Mouse (Mus musculus): ENCODE measurements around the gene Mul1. TPM values are rescaled to one million over a fixed set of nuclear protein-coding genes. Genes with fewer than 3 reads are reported as not detected.

Mul1 gene
- polyA plus RNA-seq, 1 experiment from 2014 or later, result 19.7 TPM

- no peak overlapping the region for H3K27ac ChIP-seq (replicated peaks)
- WGBS, result 14% methylated on average over 7 of the region's 7 CpGs
- no peaks in the 10 kb centered on the region for H3K9me3 ChIP-seq
- no peak overlapping the region for H3K4me3 ChIP-seq
- no peaks in the 10 kb centered on the region for H3K36me3 ChIP-seq (replicated peaks)
- peaks cover 53% of the 10 kb centered on the region for H3K27me3 ChIP-seq (replicated peaks; ENCODE audit: low read depth, poor library complexity, severe bottlenecking)
- peaks cover 25% of the 10 kb centered on the region for H3K4me1 ChIP-seq
- DNase-seq (ENCODE audit: low spot score), result no peak
These were observed 34.6 kb downstream of the Mul1 start for GRCm38 (mm10) chr4:138469080-138469479.

DNA sequence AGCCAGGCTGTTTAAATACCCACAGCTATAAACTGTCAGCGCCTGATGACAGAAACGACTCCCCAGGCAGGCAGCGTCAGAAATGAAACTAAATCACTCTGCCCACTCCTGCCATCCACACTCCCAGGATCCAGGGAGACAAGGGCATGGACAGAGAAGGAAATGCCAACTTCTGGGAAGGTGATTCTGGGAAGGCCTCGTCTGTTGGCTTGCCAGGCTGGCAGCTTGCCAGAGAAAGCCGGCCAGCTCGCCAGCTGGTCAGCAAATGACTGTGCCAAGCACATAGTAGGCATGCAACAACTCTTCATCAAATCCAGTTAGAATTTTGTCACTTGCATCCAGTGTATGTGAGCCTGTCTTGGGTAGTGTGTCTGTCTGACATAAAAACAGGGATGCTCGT lies 36.8 kb downstream of the Mul1 start:
- Histone ChIP-seq H3K27me3 (replicated peaks; ENCODE audit: low read depth, poor library complexity, severe bottlenecking) (peaks cover 45% of the 10 kb centered on the region), H3K4me3 (no peak overlapping the region), H3K4me1 (peaks cover 9% of the 10 kb centered on the region), H3K36me3 (replicated peaks) (no peaks in the 10 kb centered on the region), H3K9me3 (no peaks in the 10 kb centered on the region), H3K27ac (replicated peaks) (no peak overlapping the region)
- WGBS, result 80% methylated on average over 7 of the region's 7 CpGs
- no peak for DNase-seq (ENCODE audit: low spot score)

DNA sequence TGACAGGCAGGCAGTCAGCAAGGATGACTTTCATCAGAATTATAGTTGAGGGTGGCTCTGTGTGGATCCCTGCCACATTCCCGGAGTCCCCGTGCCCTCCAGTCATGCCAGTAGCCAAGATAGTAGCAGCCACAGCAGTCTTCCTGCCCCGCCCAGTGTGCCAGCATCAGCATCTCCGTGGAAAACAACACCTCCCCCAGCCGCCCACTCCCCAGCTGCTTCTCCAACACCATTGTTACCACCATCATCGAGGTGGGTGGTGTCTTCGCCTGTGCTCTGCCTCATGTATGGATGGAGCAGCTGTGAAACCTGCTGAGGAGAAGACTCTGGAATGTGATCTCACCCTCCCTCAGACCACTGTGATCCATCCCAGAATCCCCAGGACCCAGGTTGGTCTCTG lies 45.1 kb downstream of the Mul1 start:
- no peaks in the 10 kb centered on the region for H3K4me1 ChIP-seq
- no peak overlapping the region for H3K27ac ChIP-seq (replicated peaks)
- 81% methylated on average over 7 of the region's 7 CpGs for WGBS
- no peak overlapping the region for H3K4me3 ChIP-seq
- peaks cover 34% of the 10 kb centered on the region for H3K27me3 ChIP-seq (replicated peaks; ENCODE audit: low read depth, poor library complexity, severe bottlenecking)
- no peaks in the 10 kb centered on the region for H3K36me3 ChIP-seq (replicated peaks)
- no peak for DNase-seq (ENCODE audit: low spot score)
- H3K9me3 ChIP-seq, result no peaks in the 10 kb centered on the region

GRCm38 (mm10) chr4:138480962-138481361 lies 46.5 kb downstream of the Mul1 start:
- H3K27me3 ChIP-seq (replicated peaks; ENCODE audit: low read depth, poor library complexity, severe bottlenecking), result peaks cover 24% of the 10 kb centered on the region
- H3K4me1 ChIP-seq, result no peaks in the 10 kb centered on the region
- no peaks in the 10 kb centered on the region for H3K36me3 ChIP-seq (replicated peaks)
- no peak overlapping the region for H3K27ac ChIP-seq (replicated peaks)
- no peak for DNase-seq (ENCODE audit: low spot score)
- 61% methylated on average over 9 of the region's 9 CpGs for WGBS
- H3K9me3 ChIP-seq, result no peaks in the 10 kb centered on the region
- no peak overlapping the region for H3K4me3 ChIP-seq

GRCm38 (mm10) chr4:138482721-138483120 lies 48.2 kb downstream of the Mul1 start:
- H3K4me1 ChIP-seq, result no peaks in the 10 kb centered on the region
- H3K27ac ChIP-seq (replicated peaks), result no peak overlapping the region
- peaks cover 8% of the 10 kb centered on the region for H3K27me3 ChIP-seq (replicated peaks; ENCODE audit: low read depth, poor library complexity, severe bottlenecking)
- 75% methylated on average over 8 of the region's 8 CpGs for WGBS
- DNase-seq (ENCODE audit: low spot score), result no peak
- no peaks in the 10 kb centered on the region for H3K36me3 ChIP-seq (replicated peaks)
- H3K4me3 ChIP-seq, result no peak overlapping the region
- H3K9me3 ChIP-seq, result no peaks in the 10 kb centered on the region

DNA sequence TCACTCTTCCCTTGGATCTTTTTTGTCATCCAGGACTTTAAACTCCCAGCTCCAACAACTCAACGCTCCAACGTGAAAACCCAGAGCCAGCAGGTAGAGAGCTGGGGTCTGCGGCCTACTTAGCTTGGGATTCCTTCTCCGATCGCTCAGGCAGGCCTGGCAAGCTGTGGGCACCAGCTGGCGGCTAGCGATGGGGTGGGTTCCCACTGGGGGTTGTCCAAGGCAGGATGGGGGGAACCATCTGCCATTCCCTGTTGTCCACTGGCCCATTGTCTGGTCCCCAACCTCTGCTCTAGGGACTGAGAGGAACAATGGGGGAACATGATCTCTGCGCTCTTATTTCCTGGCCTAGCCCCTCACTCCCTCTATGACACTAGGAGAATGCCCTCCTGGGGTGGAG lies 53.8 kb downstream of the Mul1 start:
- Histone ChIP-seq H3K36me3 (replicated peaks) (no peaks in the 10 kb centered on the region), H3K27me3 (replicated peaks; ENCODE audit: low read depth, poor library complexity, severe bottlenecking) (peaks cover 2% of the 10 kb centered on the region; the same call in 1 of the 2 replicates), H3K27ac (replicated peaks) (no peak overlapping the region), H3K4me3 (no peak overlapping the region), H3K9me3 (no peaks in the 10 kb centered on the region), H3K4me1 (peaks cover 14% of the 10 kb centered on the region)
- WGBS, result 52% methylated on average over 8 of the region's 8 CpGs
- DNase-seq (ENCODE audit: low spot score), result no peak

- H3K36me3 ChIP-seq (replicated peaks), result no peaks in the 10 kb centered on the region
- no peak for DNase-seq (ENCODE audit: low spot score)
- no peaks in the 10 kb centered on the region for H3K9me3 ChIP-seq
- peaks cover 42% of the 10 kb centered on the region for H3K4me1 ChIP-seq
- 81% methylated on average over 4 of the region's 4 CpGs for WGBS
- H3K27ac ChIP-seq (replicated peaks), result no peak overlapping the region
- H3K27me3 ChIP-seq (replicated peaks; ENCODE audit: low read depth, poor library complexity, severe bottlenecking), result peaks cover 28% of the 10 kb centered on the region
- no peak overlapping the region for H3K4me3 ChIP-seq
These were observed 56.6 kb downstream of the Mul1 start for GRCm38 (mm10) chr4:138491088-138491487.

Other genes starting within 250 kb of the Mul1 start
- gene Hp1bp3, start 218.4 kb upstream of the Mul1 start, polyA plus RNA-seq (2016; fragmentation: Nextera tagmentation; extraction: Ambion mirVana), result 160 and 177 TPM in 2 replicates
- 1.6 and 2.4 TPM in 2 replicates for gene Sh2d5, start 184.3 kb upstream of the Mul1 start, polyA plus RNA-seq (2016; fragmentation: Nextera tagmentation; extraction: Ambion mirVana)
- 0.59 and 0.62 TPM in 2 replicates for gene Kif17, start 184.2 kb upstream of the Mul1 start, polyA plus RNA-seq (2016; fragmentation: Nextera tagmentation; extraction: Ambion mirVana)
- gene Ddost, start 129.9 kb upstream of the Mul1 start, polyA plus RNA-seq (2016; fragmentation: Nextera tagmentation; extraction: Ambion mirVana), result 273 and 284 TPM in 2 replicates
- gene Pink1, start 108.4 kb upstream of the Mul1 start, polyA plus RNA-seq (2016; fragmentation: Nextera tagmentation; extraction: Ambion mirVana), result 29.0 and 30.6 TPM in 2 replicates
- gene Cda, start 66.7 kb upstream of the Mul1 start, polyA plus RNA-seq (2016; fragmentation: Nextera tagmentation; extraction: Ambion mirVana), result 3.3 and 4.8 TPM in 2 replicates
- 0.13 TPM in 1 of 2 replicates, not detected in the other for gene Fam43b, start 38.1 kb upstream of the Mul1 start, polyA plus RNA-seq (2016; fragmentation: Nextera tagmentation; extraction: Ambion mirVana)
- 1.1 and 1.2 TPM in 2 replicates for gene Camk2n1, start 19.6 kb downstream of the Mul1 start, polyA plus RNA-seq (2016; fragmentation: Nextera tagmentation; extraction: Ambion mirVana)
- 0.10 and 0.14 TPM in 2 replicates for gene Vwa5b1, start 201.2 kb downstream of the Mul1 start, polyA plus RNA-seq (2016; fragmentation: Nextera tagmentation; extraction: Ambion mirVana)